Mouse (Mus musculus): Measurements from ENCODE around the gene Pdlim3.

DNA sequence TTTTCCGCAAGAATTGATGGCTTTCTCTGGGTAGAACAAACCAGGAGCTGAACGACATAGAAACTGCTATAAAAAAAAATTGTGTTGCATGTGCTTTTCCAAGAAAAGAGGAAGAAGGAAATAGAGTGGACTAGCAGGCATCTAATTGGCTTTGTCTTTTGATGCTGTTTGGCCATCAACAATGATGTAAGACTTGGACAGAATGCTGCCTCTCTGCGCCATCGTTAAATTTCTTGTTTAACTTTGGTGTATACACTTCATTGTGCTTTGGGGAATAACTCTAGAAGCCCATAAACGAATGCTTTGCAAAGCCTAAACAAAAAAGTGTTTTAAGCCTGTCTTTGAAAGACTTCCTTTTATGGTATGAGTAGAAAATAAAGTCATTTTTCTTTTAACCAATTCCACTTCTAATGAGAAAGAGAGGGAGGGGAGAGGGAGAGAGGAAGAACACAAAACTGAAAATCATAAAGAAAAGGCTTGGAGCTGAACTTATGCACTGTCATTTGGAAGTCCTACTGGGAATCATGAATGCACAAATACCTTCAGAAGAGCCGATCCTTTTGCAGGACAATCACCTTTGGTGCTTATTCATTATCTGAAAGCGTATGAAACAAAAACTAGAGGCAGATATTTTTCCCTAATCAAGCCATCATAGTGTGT is 20.5 kb downstream of the Pdlim3 start:
- TF ChIP-seq CTCF (IDR thresholded peaks at IDR 0.05) = no peak
- TF ChIP-seq POLR2A (IDR thresholded peaks at IDR 0.05; ENCODE audit: insufficient read depth, low read depth, low read length) = no peak
- TF ChIP-seq EP300 (IDR thresholded peaks at IDR 0.05; ENCODE audit: insufficient read depth, low read depth, low read length) = no peak
